Mouse (Mus musculus) midbrain, embryonic 13.5 days (tissue): ENCODE measurements around the gene Mad1l1. TPM values are rescaled to one million over a fixed set of nuclear protein-coding genes. Genes with fewer than 3 reads are reported as not detected.

ENCODE experiments used
- ATAC-seq: fragments of 200-750 bp; cut with Nextera tagmentation; 2 replicates; pipeline ENCODE4 v1.8.0; 2017; ENCODE audit warnings: mild to moderate bottlenecking, moderate TSS enrichment, moderate library complexity
- H3K27ac ChIP-seq: fragments of 300-500 bp; sonication (generic); 2 replicates; pipeline ENCODE4 v1.5.1; 2015; ENCODE audit warnings: inconsistent platforms, mild to moderate bottlenecking, moderate library complexity
- H3K27me3 ChIP-seq: fragments of 300-500 bp; sonication (generic); 2 replicates; pipeline ENCODE4 v1.6.1; 2015; ENCODE audit warnings: mild to moderate bottlenecking, inconsistent platforms
- H3K36me3 ChIP-seq: fragments of 300-500 bp; sonication (generic); 2 replicates; pipeline ENCODE4 v1.6.1; 2015; ENCODE audit warnings: mild to moderate bottlenecking, inconsistent platforms
- H3K4me1 ChIP-seq: fragments of 300-500 bp; sonication (generic); replicated peaks from 2 replicates; pipeline ENCODE4 v1.6.1; 2015; ENCODE audit warnings: inconsistent platforms
- H3K4me2 ChIP-seq: fragments of 300-500 bp; sonication (generic); replicated peaks from 2 replicates; pipeline ENCODE4 v1.6.1; 2015; ENCODE audit warnings: moderate library complexity, mild to moderate bottlenecking, inconsistent platforms
- H3K4me3 ChIP-seq: fragments of 300-500 bp; sonication (generic); replicated peaks from 2 replicates; pipeline ENCODE4 v1.5.1; 2015; ENCODE audit warnings: mild to moderate bottlenecking, inconsistent platforms
- H3K9ac ChIP-seq: fragments of 300-500 bp; sonication (generic); replicated peaks from 2 replicates; pipeline ENCODE4 v1.6.1; 2015; ENCODE audit warnings: mild to moderate bottlenecking, inconsistent platforms
- H3K9me3 ChIP-seq: fragments of 300-500 bp; sonication (generic); 2 replicates; pipeline ENCODE4 v1.6.1; 2016; ENCODE audit warnings: mild to moderate bottlenecking, inconsistent platforms
- WGBS: fragments of 180-500 bp; shearing (Covaris S2); methylation state at CpG from one replicate; pipeline ENCODE4 v1.1.7; 2015; 5-methylcytosine and 5-hydroxymethylcytosine counted together
- polyA plus RNA-seq: library from polyadenylated mRNA; unstranded; fragments of >200 nt; fragmentation: Nextera tagmentation; extraction: Ambion mirVana; gene quantifications from 2 replicates; pipeline ENCODE4 v1.2.1, GENCODE M21; 2015

Gene Mad1l1
- polyA plus RNA-seq, 1 experiment from 2014 or later: 39.7 TPM

DNA sequence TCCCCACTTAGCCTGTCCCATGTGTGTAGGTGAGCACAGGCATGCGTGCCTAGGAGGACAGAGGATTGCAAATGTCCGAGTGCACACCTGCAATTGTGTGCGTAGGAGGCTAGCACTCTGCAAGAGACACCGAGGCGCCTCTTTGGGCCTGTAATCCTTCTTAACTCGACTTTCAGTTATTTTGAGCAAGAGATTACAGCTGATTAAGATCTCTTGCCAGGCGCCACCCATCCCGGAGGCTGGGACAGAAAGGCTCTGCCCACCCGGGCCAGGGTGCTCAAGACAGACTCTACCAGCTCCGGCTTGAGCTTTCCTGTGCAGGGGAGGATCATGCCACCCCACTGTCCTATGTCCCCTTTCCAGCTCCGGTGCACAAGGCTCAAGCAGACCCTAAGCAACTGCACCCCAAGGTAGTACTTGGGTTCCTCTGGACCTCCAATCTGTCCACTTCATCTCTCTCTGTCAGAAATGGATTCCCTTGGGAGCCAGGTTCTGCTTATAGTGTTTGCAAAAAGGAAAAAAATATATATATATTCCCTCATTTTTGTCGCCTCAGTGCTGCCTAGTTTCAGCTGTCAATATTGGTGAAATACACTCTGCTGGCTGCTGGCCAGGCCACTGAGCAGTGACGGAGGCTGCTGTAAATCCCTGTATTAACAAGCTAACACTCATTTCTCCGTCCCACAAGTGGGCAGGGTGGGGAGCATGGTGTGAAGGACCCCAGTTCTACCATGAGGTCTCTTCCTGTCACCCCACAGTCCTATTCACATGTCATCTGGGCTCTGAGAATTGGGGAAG lies 352.0 kb downstream of the Mad1l1 start:
- Histone ChIP-seq H3K4me1 (0 out of 2 replicates have a peak, but pooled peaks cover 7% of the 10 kb centered on the region), H3K27me3 (peaks cover 14% of the 10 kb centered on the region; the same call in 1 of the 2 replicates), H3K9ac (no peak overlapping the region), H3K36me3 (no peaks in the 10 kb centered on the region), H3K4me2 (no peak overlapping the region), H3K4me3 (no peak overlapping the region), H3K27ac (no peak overlapping the region), H3K9me3 (no peaks in the 10 kb centered on the region)
- WGBS: 68% methylated on average over 14 of the region's 14 CpGs
- no peak for ATAC-seq

DNA sequence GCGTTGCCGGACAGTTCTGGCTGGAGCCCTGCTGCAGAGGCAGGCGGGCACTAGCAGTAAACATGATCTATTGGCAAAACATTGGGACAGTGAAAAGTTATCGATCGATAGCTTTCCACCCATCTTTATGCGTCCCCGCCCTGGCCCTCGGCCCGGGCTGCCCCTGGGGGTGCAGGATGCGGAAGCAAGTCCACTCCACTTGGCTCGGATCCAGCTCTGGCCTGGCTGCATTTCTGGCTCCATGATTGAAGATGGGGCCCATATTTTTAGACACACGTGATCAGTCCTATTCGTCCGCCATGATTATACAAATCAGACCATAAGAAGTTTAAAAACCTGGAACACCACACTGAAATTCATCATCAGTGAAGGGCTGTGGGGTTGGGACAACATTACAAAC lies 355.8 kb downstream of the Mad1l1 start:
- 0 out of 2 replicates have a peak, but pooled peaks cover 7% of the 10 kb centered on the region for H3K4me1 ChIP-seq
- 0 out of 2 replicates have a peak, but pooled peaks cover 4% of the 10 kb centered on the region for H3K27me3 ChIP-seq
- no peaks in the 10 kb centered on the region for H3K36me3 ChIP-seq
- H3K27ac ChIP-seq: no peak overlapping the region
- H3K9ac ChIP-seq: no peak overlapping the region
- H3K9me3 ChIP-seq: no peaks in the 10 kb centered on the region
- H3K4me3 ChIP-seq: no peak overlapping the region
- no peak for ATAC-seq
- WGBS: 90% methylated on average over 14 of the region's 14 CpGs
- no peak overlapping the region for H3K4me2 ChIP-seq

DNA sequence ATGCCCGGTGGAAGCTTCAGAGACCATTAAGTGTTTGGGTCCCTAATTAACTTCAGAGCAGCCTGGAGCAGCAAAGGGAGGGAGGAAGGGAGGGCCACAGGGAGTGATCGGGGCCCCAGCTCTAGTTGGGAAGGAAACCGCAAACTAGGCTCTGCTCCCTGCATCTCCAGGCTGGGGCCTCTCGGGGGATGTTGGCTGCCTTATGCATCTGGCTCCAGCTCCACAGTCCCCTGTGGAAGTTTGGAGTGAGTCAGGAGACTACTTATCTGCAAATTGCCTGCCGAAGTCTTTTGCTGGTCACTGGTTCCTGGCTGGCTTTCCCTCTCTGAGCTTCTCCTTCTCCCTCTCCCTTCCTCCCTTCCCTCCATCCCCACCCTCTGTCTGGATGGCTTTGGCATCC lies 357.0 kb downstream of the Mad1l1 start:
- Histone ChIP-seq H3K27ac (no peak overlapping the region), H3K4me2 (no peak overlapping the region), H3K27me3 (0 out of 2 replicates have a peak, but pooled peaks cover 4% of the 10 kb centered on the region), H3K9ac (no peak overlapping the region), H3K4me1 (0 out of 2 replicates have a peak, but pooled peaks cover 7% of the 10 kb centered on the region), H3K9me3 (no peaks in the 10 kb centered on the region), H3K36me3 (no peaks in the 10 kb centered on the region), H3K4me3 (no peak overlapping the region)
- 78% methylated on average over 5 of the region's 5 CpGs for WGBS
- ATAC-seq: no peak

DNA sequence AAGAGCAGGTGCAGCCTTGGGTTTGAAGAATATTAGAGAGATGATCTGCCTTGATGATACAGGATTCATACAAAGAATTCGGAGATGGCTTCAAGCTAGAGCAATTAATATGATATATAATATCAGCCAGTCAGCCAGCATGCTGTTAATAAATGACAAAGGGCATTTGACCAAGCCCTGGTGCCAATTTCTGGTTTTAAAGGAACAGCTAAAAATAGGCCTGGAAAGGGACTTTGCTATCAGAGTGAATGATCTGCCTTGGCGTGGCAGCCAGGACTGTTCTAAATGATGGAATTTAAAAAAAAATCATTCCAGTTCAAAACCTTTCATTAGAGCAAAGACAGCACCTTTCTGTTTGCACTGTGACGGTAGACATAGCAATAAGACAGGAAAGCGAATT lies 361.6 kb downstream of the Mad1l1 start:
- 94% methylated on average over 4 of the region's 4 CpGs for WGBS
- H3K36me3 ChIP-seq: no peaks in the 10 kb centered on the region
- H3K27me3 ChIP-seq: no peaks in the 10 kb centered on the region
- H3K9ac ChIP-seq: no peak overlapping the region
- H3K4me2 ChIP-seq: no peak overlapping the region
- no peak for ATAC-seq
- no peak overlapping the region for H3K27ac ChIP-seq
- no peak overlapping the region for H3K4me3 ChIP-seq
- peaks cover 13% of the 10 kb centered on the region; the same call in 1 of the 2 replicates for H3K4me1 ChIP-seq
- no peaks in the 10 kb centered on the region for H3K9me3 ChIP-seq

Other genes starting within 250 kb of the Mad1l1 start
- 28.6 and 31.9 TPM in 2 replicates for gene Nudt1, start 104 bp upstream of the Mad1l1 start, polyA plus RNA-seq
- gene Mrm2, start 10.3 kb upstream of the Mad1l1 start, polyA plus RNA-seq: 18.6 and 23.5 TPM in 2 replicates
- 25.2 and 26.4 TPM in 2 replicates for gene Snx8, start 67.7 kb upstream of the Mad1l1 start, polyA plus RNA-seq
- 71.4 and 92.6 TPM in 2 replicates for gene Eif3b, start 97.8 kb upstream of the Mad1l1 start, polyA plus RNA-seq
- gene Gm4869, start 124.1 kb upstream of the Mad1l1 start, polyA plus RNA-seq: not detected in 2 replicates
- 13.4 and 15.2 TPM in 2 replicates for gene Chst12, start 184.0 kb upstream of the Mad1l1 start, polyA plus RNA-seq
- not detected in 2 replicates for gene Grifin, start 243.5 kb upstream of the Mad1l1 start, polyA plus RNA-seq